Mouse (Mus musculus) midbrain, embryonic 10.5 days (tissue): ENCODE data around the gene Tmem150c. TPM values are rescaled to one million over a fixed set of nuclear protein-coding genes. Genes with fewer than 3 reads are reported as not detected.

Experiments
- DNase-seq: peaks from one replicate; pipeline ENCODE4 v3.0.0-alpha.2; 2017; ENCODE audit warnings: low spot score
- H3K27ac ChIP-seq: fragments of 300-500 bp; sonication (generic); replicated peaks from 2 replicates; pipeline ENCODE4 v1.5.1; 2016; ENCODE audit warnings: mild to moderate bottlenecking
- H3K27me3 ChIP-seq: fragments of 300-500 bp; sonication (generic); 2 replicates; pipeline ENCODE4 v1.6.1; 2016; ENCODE audit warnings: low read depth, mild to moderate bottlenecking; ENCODE audit not compliant: poor library complexity, severe bottlenecking
- H3K36me3 ChIP-seq: fragments of 300-500 bp; sonication (generic); 2 replicates; pipeline ENCODE4 v1.6.1; 2016; ENCODE audit warnings: mild to moderate bottlenecking, moderate library complexity
- H3K4me1 ChIP-seq: fragments of 300-500 bp; sonication (generic); 2 replicates; pipeline ENCODE4 v1.6.1; 2016
- H3K4me3 ChIP-seq: fragments of 300-500 bp; sonication (generic); 2 replicates; pipeline ENCODE4 v1.5.1; 2016; ENCODE audit warnings: mild to moderate bottlenecking, moderate library complexity
- H3K9me3 ChIP-seq: fragments of 300-500 bp; sonication (generic); replicated peaks from 2 replicates; pipeline ENCODE4 v1.6.1; 2016; ENCODE audit warnings: mild to moderate bottlenecking
- WGBS: fragments of 180-500 bp; shearing (Covaris S2); methylation state at CpG from one replicate; pipeline ENCODE4 v1.1.7; 2016; 5-methylcytosine and 5-hydroxymethylcytosine counted together
- polyA plus RNA-seq: library from polyadenylated mRNA; unstranded; fragments of >200 nt; fragmentation: Nextera tagmentation; extraction: Ambion mirVana; gene quantifications from 2 replicates; pipeline ENCODE4 v1.2.1, GENCODE M21; 2016

Tmem150c gene
- polyA plus RNA-seq, 1 experiment from 2014 or later = 3.6 TPM

- Histone ChIP-seq H3K9me3 (no peaks in the 10 kb centered on the region), H3K27ac (no peak overlapping the region), H3K4me3 (no peak overlapping the region), H3K4me1 (peaks cover 5% of the 10 kb centered on the region), H3K27me3 (no peaks in the 10 kb centered on the region), H3K36me3 (no peaks in the 10 kb centered on the region)
- DNase-seq = no peak
- WGBS = 91% methylated on average over 12 of the region's 12 CpGs
Measured at GRCm38 (mm10) chr5:100083953-100084562, 75.5 kb downstream of the Tmem150c start.

GRCm38 (mm10) chr5:100082006-100082405 is 77.6 kb downstream of the Tmem150c start:
- Histone ChIP-seq H3K27ac (no peak overlapping the region), H3K27me3 (no peaks in the 10 kb centered on the region), H3K4me3 (no peak overlapping the region), H3K4me1 (peaks cover 9% of the 10 kb centered on the region), H3K36me3 (no peaks in the 10 kb centered on the region), H3K9me3 (no peaks in the 10 kb centered on the region)
- no peak for DNase-seq
- WGBS = 93% methylated on average over 4 of the region's 4 CpGs

- Histone ChIP-seq H3K27me3 (no peaks in the 10 kb centered on the region), H3K36me3 (no peaks in the 10 kb centered on the region), H3K4me3 (no peak overlapping the region), H3K4me1 (peaks cover 9% of the 10 kb centered on the region), H3K27ac (no peak overlapping the region), H3K9me3 (no peaks in the 10 kb centered on the region)
- WGBS = 87% methylated on average over 8 of the region's 8 CpGs
- DNase-seq = no peak
Measured at GRCm38 (mm10) chr5:100079931-100080275, 79.7 kb downstream of the Tmem150c start.

- peak overlapping the region; percentile 48 for H3K4me3 ChIP-seq
- no peaks in the 10 kb centered on the region for H3K36me3 ChIP-seq
- peak; percentile 43 for DNase-seq
- H3K4me1 ChIP-seq = peaks cover 9% of the 10 kb centered on the region
- no peaks in the 10 kb centered on the region for H3K9me3 ChIP-seq
- WGBS = 41% methylated on average over 36 of the region's 36 CpGs
- no peaks in the 10 kb centered on the region for H3K27me3 ChIP-seq
- peak overlapping the region; percentile 71 for H3K27ac ChIP-seq
Measured at GRCm38 (mm10) chr5:100079040-100079930, 80.3 kb downstream of the Tmem150c start.

- peaks cover 9% of the 10 kb centered on the region for H3K4me1 ChIP-seq
- H3K27ac ChIP-seq = no peak overlapping the region
- WGBS = 65% methylated on average over 4 of the region's 4 CpGs
- H3K27me3 ChIP-seq = no peaks in the 10 kb centered on the region
- H3K4me3 ChIP-seq = no peak overlapping the region
- peaks cover 24% of the 10 kb centered on the region for H3K36me3 ChIP-seq
- no peak for DNase-seq
- no peaks in the 10 kb centered on the region for H3K9me3 ChIP-seq
Measured at GRCm38 (mm10) chr5:100074571-100074970, 85.0 kb downstream of the Tmem150c start.

- DNase-seq = no peak
- H3K27ac ChIP-seq = no peak overlapping the region
- 91% methylated on average over 9 of the region's 9 CpGs for WGBS
- no peaks in the 10 kb centered on the region for H3K9me3 ChIP-seq
- H3K36me3 ChIP-seq = peaks cover 41% of the 10 kb centered on the region
- H3K27me3 ChIP-seq = no peaks in the 10 kb centered on the region
- H3K4me1 ChIP-seq = no peaks in the 10 kb centered on the region
- no peak overlapping the region for H3K4me3 ChIP-seq
Measured at GRCm38 (mm10) chr5:100072557-100072956, 87.1 kb downstream of the Tmem150c start.

- no peak for DNase-seq
- H3K27ac ChIP-seq = no peak overlapping the region
- H3K9me3 ChIP-seq = no peaks in the 10 kb centered on the region
- peaks cover 51% of the 10 kb centered on the region for H3K36me3 ChIP-seq
- H3K4me3 ChIP-seq = no peak overlapping the region
- 94% methylated on average over 5 of the region's 5 CpGs for WGBS
- H3K4me1 ChIP-seq = no peaks in the 10 kb centered on the region
- no peaks in the 10 kb centered on the region for H3K27me3 ChIP-seq
Measured at GRCm38 (mm10) chr5:100071541-100071940, 88.1 kb downstream of the Tmem150c start.

- peaks cover 61% of the 10 kb centered on the region for H3K36me3 ChIP-seq
- 30% methylated on average over 3 of the region's 3 CpGs for WGBS
- DNase-seq = peak; percentile 80
Measured at GRCm38 (mm10) chr5:100070255-100070654, 89.4 kb downstream of the Tmem150c start.

GRCm38 (mm10) chr5:100069526-100069925 is 90.1 kb downstream of the Tmem150c start:
- 95% methylated on average over 2 of the region's 2 CpGs for WGBS
- no peak overlapping the region for H3K4me3 ChIP-seq
- peaks cover 68% of the 10 kb centered on the region for H3K36me3 ChIP-seq
- H3K9me3 ChIP-seq = no peaks in the 10 kb centered on the region
- no peaks in the 10 kb centered on the region for H3K4me1 ChIP-seq
- no peak for DNase-seq
- H3K27ac ChIP-seq = no peak overlapping the region
- H3K27me3 ChIP-seq = no peaks in the 10 kb centered on the region

More at GRCm38 (mm10) chr5:100070255-100070654, 89.4 kb downstream of the Tmem150c start:
- Histone ChIP-seq H3K9me3 (no peaks in the 10 kb centered on the region), H3K4me3 (no peak overlapping the region), H3K27ac (no peak overlapping the region), H3K27me3 (no peaks in the 10 kb centered on the region), H3K4me1 (no peaks in the 10 kb centered on the region)

GRCm38 (mm10) chr5:100067579-100067978 is 92.0 kb downstream of the Tmem150c start:
- WGBS = 96% methylated on average over 16 of the region's 16 CpGs
- Histone ChIP-seq H3K27me3 (no peaks in the 10 kb centered on the region), H3K9me3 (no peaks in the 10 kb centered on the region), H3K4me1 (no peaks in the 10 kb centered on the region), H3K27ac (no peak overlapping the region), H3K36me3 (peaks cover 70% of the 10 kb centered on the region), H3K4me3 (no peak overlapping the region)
- DNase-seq = no peak

- no peak overlapping the region for H3K27ac ChIP-seq
- DNase-seq = no peak
- peaks cover 67% of the 10 kb centered on the region for H3K36me3 ChIP-seq
- WGBS = 95% methylated on average over 14 of the region's 14 CpGs
- H3K4me3 ChIP-seq = no peak overlapping the region
- H3K4me1 ChIP-seq = no peaks in the 10 kb centered on the region
- H3K27me3 ChIP-seq = no peaks in the 10 kb centered on the region
- H3K9me3 ChIP-seq = no peaks in the 10 kb centered on the region
Measured at GRCm38 (mm10) chr5:100060876-100061275, 98.7 kb downstream of the Tmem150c start.

- peaks cover 51% of the 10 kb centered on the region for H3K36me3 ChIP-seq
- 83% methylated on average over 6 of the region's 6 CpGs for WGBS
- no peak overlapping the region for H3K27ac ChIP-seq
- peaks cover 5% of the 10 kb centered on the region; the same call in 1 of the 2 replicates for H3K4me1 ChIP-seq
- no peak for DNase-seq
- H3K4me3 ChIP-seq = no peak overlapping the region
- no peaks in the 10 kb centered on the region for H3K9me3 ChIP-seq
- H3K27me3 ChIP-seq = no peaks in the 10 kb centered on the region
Measured at GRCm38 (mm10) chr5:100059326-100059725, 100.3 kb downstream of the Tmem150c start.

GRCm38 (mm10) chr5:100058729-100059128 is 100.9 kb downstream of the Tmem150c start:
- 89% methylated on average over 6 of the region's 6 CpGs for WGBS
- Histone ChIP-seq H3K4me1 (peaks cover 5% of the 10 kb centered on the region; the same call in 1 of the 2 replicates), H3K9me3 (no peaks in the 10 kb centered on the region), H3K27me3 (no peaks in the 10 kb centered on the region), H3K4me3 (no peak overlapping the region), H3K36me3 (peaks cover 45% of the 10 kb centered on the region), H3K27ac (no peak overlapping the region)
- DNase-seq = no peak
